Mouse (Mus musculus): ENCODE data around the gene Olfr1337. TPM values are rescaled to one million over a fixed set of nuclear protein-coding genes. Genes with fewer than 3 reads are reported as not detected.

Gene Olfr1337
- not detected in 2 replicates for polyA plus RNA-seq (2015; fragmentation: Nextera tagmentation; extraction: Ambion mirVana)

DNA sequence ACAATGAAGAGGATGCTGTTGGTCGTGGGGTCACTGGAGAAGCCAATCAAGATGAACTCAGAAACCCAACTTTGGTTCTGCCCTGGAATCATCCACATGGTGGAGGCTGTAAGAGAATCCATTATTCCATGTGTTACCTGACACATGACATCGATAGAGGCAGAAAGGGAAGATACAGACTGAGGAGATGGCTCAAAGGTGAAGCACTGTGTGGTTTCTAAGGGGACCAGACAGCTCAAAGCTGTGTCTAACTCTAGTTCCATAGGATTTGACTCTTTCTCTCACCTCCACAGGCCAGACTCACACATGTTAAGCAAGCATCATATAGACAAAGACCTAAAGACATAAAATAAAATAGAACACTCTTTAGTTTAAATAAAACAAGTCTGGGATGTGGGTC lies at the start of gene Olfr1337:
Gene Olfr1337 (minus strand): TSS at position 101 of the 400 bp plus-strand sequence.

DNA sequence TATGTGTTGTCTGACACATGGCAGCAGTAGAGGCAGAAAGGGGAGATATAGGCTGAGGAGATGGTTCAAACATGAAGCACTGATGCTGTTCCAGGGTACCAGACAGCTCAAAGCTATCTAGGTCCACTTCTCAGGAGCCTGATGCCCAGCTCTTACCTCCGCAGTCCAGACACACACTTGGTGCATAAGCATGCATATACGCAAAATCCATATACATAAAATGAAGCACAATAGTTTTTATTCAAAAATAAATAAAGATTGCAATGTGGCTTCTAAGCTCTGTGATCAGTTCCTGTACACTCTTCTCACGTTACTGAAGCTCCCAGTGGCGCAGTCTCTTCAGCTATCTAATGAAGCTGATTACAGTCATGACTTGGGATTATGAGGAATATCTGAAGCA lies 27.5 kb upstream of the Olfr1337 start, which contains the start of gene Olfr1335:
Gene Olfr1335 (minus strand): TSS at position 101 of the 400 bp plus-strand sequence.

DNA sequence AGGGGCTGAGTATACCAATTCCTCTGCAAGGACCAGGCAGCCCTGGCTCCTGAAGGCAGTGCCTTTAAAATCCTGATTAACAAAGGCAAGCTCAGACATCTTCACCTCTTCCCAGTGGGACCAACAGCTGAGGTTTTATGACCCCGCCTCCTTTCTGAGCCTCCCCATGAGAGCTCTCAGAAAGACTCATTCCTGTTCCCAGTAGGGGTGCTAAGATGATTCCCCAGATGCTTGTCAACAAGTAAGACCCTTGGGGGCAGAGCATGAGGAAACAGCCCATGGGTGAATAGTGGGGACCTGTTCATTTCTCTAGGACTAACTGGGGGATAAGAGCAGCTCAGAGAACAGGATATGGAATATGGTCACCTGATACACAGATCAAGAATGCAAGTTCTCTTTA lies 23.7 kb downstream of the Olfr1337 start, which contains the start of gene Olfr1338:
Gene Olfr1338 (minus strand): TSS at position 101 of the 400 bp plus-strand sequence.

DNA sequence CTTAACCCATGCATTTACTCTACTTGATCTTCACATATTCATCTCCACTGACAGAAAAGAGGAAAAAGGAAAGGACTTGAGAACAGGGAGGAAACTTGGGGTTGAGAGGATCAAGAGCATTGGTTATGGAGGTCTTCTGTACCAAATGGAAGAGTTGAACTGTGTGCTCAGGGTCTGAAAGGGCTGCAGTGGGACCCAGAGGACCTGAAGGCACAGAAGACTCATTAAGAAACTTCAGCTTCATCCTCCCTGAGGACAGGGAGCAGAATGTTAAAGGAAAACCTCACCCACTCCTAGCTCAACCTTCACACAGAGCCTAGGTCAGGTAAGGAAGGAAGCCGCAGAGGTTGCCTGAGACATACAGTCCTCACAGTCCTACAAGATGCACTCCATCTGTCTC lies 50.5 kb downstream of the Olfr1337 start, which contains the start of gene Olfr1339:
Gene Olfr1339 (plus strand): TSS at position 301 of the 400 bp plus-strand sequence.

Other genes with a start within 250 kb of the Olfr1337 start
- 0.93 and 1.2 TPM in 2 replicates for gene Tmem125, start 238.5 kb downstream of the Olfr1337 start, polyA plus RNA-seq (2015; fragmentation: Nextera tagmentation; extraction: Ambion mirVana)
- gene Cfap57, start 161.8 kb downstream of the Olfr1337 start, polyA plus RNA-seq (2015; fragmentation: Nextera tagmentation; extraction: Ambion mirVana) = 0.12 and 0.65 TPM in 2 replicates
- gene Ebna1bp2, start 161.8 kb downstream of the Olfr1337 start, polyA plus RNA-seq (2015; fragmentation: Nextera tagmentation; extraction: Ambion mirVana) = 116 TPM in 2 replicates
- not detected in 2 replicates for gene Olfr62, start 123.6 kb downstream of the Olfr1337 start, polyA plus RNA-seq (2015; fragmentation: Nextera tagmentation; extraction: Ambion mirVana)
- not detected in 2 replicates for gene Olfr1342, start 89.8 kb downstream of the Olfr1337 start, polyA plus RNA-seq (2015; fragmentation: Nextera tagmentation; extraction: Ambion mirVana)
- not detected in 2 replicates for gene Olfr1341, start 79.1 kb downstream of the Olfr1337 start, polyA plus RNA-seq (2015; fragmentation: Nextera tagmentation; extraction: Ambion mirVana)
- not detected in 2 replicates for gene Olfr1340, start 62.4 kb downstream of the Olfr1337 start, polyA plus RNA-seq (2015; fragmentation: Nextera tagmentation; extraction: Ambion mirVana)
- not detected in 2 replicates for gene Olfr1339, start 50.4 kb downstream of the Olfr1337 start, polyA plus RNA-seq (2015; fragmentation: Nextera tagmentation; extraction: Ambion mirVana)
- not detected in 2 replicates for gene Olfr1338, start 23.8 kb downstream of the Olfr1337 start, polyA plus RNA-seq (2015; fragmentation: Nextera tagmentation; extraction: Ambion mirVana)
- not detected in 2 replicates for gene Olfr1335, start 27.4 kb upstream of the Olfr1337 start, polyA plus RNA-seq (2015; fragmentation: Nextera tagmentation; extraction: Ambion mirVana)
- not detected in 2 replicates for gene Olfr1333, start 53.7 kb upstream of the Olfr1337 start, polyA plus RNA-seq (2015; fragmentation: Nextera tagmentation; extraction: Ambion mirVana)
- gene Olfr1331, start 82.1 kb upstream of the Olfr1337 start, polyA plus RNA-seq (2015; fragmentation: Nextera tagmentation; extraction: Ambion mirVana) = not detected in 2 replicates
- not detected in 2 replicates for gene Olfr1330, start 106.0 kb upstream of the Olfr1337 start, polyA plus RNA-seq (2015; fragmentation: Nextera tagmentation; extraction: Ambion mirVana)
- not detected in 2 replicates for gene Olfr1329, start 134.9 kb upstream of the Olfr1337 start, polyA plus RNA-seq (2015; fragmentation: Nextera tagmentation; extraction: Ambion mirVana)
- gene Olfr1328, start 156.0 kb upstream of the Olfr1337 start, polyA plus RNA-seq (2015; fragmentation: Nextera tagmentation; extraction: Ambion mirVana) = not detected in 2 replicates
- gene Lao1, start 179.0 kb upstream of the Olfr1337 start, polyA plus RNA-seq (2015; fragmentation: Nextera tagmentation; extraction: Ambion mirVana) = not detected in 2 replicates